Mouse (Mus musculus): ENCODE results near the gene Acp7. TPM values are rescaled to one million over a fixed set of nuclear protein-coding genes. Genes with fewer than 3 reads are reported as not detected.
A peak's percentile ranks its signal among the peaks of the same experiment; 100 is the strongest.

Gene Acp7
- total RNA-seq, 2 experiments from 2014 or later = not detected

DNA sequence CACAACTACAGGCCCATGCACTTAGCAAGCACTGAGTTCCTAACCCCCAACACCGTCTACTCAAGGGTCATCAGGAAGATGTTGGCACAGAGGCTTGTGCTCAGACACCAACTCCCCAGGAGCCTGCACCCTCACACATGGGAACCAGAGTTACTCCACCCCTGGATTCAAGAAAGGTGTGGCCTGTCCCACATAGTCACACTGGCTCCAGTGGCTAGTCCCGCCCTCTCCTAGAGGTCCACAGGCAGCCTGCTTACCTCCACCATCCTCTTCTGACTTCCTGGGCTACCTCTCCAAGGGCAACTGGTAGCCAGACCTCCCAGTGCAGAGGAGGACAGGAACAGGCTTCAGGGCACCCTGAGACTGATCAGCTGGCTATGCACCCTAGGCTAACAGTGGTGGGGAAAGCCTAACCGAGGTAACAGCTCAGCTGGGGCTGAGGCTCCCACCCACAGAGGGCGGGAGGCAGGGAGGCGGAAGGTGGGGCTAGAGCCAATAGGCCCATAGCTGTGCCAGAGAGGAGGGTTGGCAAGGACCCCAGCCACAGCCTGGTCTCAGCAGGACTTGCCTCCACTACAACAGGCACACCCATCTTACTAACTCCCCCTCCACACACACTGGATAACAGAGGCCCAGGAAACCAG lies 54.7 kb downstream of the Acp7 start:
- no peak for DNase-seq

- DNase-seq = no peak
Measured at GRCm38 (mm10) chr7:28575597-28575996, 55.5 kb downstream of the Acp7 start.

GRCm38 (mm10) chr7:28573236-28573635 lies 57.9 kb downstream of the Acp7 start:
- no peak for DNase-seq

DNA sequence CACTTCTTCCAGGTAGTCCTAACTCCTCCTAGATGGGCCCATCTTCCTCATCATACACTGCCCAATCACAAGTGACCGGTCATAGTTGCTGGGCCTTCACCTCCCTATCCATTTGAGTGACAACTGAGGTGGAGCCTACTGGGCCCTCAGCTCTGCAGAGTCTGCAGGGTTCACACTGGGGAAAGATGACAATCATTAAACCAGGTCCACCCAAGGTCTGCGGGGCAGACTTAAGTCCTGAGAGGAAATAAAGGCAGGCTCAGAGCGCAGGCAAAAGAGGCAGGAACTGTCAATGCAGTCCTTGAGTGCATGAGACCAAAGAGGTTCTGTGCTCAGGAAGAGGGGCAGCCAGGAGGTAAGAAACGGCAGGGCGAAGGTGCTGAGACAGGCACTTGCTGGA lies 58.4 kb downstream of the Acp7 start:
- no peak for DNase-seq

GRCm38 (mm10) chr7:28570982-28571682 lies 60.0 kb downstream of the Acp7 start:
- DNase-seq = peak; percentile 66 to 73

- DNase-seq = peak; percentile 52 to 63
Measured at GRCm38 (mm10) chr7:28570291-28570981, 60.7 kb downstream of the Acp7 start.

- DNase-seq = peak; percentile 59 to 77
Measured at GRCm38 (mm10) chr7:28568253-28568652, 62.9 kb downstream of the Acp7 start.

- no peak for DNase-seq
Measured at GRCm38 (mm10) chr7:28567539-28567938, 63.6 kb downstream of the Acp7 start.

DNA sequence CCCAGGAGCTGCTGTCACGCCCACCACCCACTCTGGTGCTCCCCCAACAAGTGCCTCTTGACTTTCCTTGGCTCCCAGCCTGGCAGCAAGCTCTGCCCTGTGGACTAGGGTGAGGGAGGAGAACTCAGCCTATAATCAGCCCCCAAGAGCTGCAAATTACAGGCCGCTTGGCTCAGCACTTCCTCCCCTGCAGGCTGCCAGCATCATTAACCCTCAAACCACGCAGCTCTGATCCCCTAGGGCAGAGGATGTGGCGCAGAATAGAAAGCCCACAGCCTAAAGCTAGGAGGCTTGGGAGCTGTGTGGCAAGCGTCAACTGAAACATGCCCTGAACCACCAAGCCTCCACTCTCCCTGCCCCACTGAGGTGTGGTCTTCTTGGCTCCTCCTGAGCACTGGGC lies 65.7 kb downstream of the Acp7 start:
- no peak for DNase-seq

DNA sequence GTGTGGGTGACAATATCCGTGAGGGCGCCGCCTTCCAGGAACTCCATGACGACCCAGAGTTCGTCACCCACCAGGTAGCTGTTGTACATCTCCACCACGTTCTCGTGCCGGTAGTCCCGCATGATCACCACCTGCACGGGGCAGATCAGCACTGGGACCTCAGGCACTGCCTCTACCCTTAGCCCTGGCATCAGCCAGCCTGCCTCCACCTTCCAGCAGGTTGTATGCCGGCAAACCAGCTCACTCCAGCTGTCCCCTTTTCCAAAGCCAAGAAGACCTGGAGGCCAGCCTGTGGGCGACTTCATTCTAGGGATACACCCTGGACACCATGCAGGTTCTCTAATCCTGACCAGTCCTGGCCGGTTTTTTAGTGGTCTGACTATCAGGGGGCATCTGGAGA lies 68.2 kb downstream of the Acp7 start:
- no peak for DNase-seq

DNA sequence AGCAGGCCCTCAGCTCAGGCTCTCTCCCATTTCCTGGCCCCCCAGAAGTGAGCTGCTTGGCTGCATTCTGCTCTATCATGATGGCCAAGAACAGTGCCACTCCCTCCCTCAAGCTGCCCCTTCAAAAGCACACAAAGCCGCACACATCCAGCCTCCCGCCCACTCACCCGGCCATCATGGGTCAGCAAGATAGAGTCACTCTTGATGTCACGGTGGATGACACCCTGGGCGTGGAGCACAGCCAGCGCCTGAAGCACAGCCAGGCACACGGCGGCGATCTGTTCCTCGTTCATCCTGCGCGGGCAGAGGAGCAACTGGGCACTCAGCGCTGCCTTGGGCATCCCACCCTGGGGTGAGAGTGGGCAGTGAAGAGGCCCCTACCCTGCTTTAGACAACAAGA lies 68.8 kb downstream of the Acp7 start:
- no peak for DNase-seq

DNA sequence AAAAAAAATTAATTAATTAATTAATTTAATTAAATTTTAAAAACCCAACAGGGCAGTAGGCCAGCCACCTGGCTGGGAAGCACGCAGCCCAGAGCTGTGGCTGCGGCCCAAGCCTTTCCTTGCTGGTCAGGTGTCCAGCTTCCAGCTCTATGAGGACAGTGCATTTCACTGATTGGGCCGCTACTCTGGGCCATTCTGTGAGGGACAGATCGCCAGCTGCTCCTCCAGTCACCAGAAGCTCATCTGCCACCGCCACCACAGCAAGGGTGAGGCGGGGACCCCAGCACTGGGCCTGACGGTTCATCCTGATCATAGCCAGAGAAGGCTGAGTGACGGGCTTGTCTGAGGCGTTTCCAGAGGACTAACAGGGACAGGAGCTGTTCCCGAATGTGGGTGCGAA lies 69.2 kb downstream of the Acp7 start:
- no peak for DNase-seq

DNA sequence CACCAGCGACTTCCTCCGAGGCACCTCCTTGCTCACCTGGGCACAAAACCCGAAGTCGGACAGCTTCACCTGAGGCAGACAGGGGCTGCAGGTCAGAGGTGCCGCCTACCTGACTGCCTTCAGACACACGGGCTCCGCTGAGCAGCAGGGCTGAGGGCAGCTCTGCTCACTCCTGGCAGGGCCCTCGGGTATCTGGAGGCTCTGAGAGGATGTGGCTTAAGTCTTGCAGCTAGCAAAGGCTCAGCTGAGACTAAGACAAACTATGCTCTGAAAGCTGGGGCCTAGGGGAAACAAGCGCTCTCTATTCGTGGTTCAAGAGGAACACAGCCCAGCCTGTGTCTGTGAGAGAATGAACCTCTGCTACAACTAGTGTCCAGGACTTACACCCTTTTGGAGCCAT lies 70.3 kb downstream of the Acp7 start:
- DNase-seq = no peak

DNA sequence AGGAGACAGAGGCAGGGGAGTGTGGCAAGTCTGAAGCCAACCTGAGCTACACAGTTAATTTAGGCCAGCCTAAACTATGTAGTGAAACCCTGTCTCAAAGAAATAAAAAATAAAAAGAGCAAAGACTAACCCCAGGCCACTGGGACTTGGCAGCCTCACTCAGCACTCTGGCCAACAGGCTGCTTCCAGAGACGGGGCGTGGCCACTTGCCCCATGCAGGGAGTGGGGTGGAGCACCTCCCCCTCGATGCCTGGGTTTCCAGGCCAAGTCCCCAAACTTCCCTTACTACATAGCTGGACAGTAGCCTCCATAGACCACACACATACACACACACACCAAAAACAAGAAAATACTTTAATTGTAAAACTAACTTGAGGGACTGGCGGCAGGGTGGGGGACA lies 72.6 kb downstream of the Acp7 start:
- DNase-seq = peak; percentile 46 to 66

GRCm38 (mm10) chr7:28557708-28558107 lies 73.4 kb downstream of the Acp7 start:
- DNase-seq = no peak

Small RNAs within 50 kb of the gene (microRNA-seq; reads per million reads assigned to microRNA genes)
- 2.5 reads per million, percentile 3 among the genes with 10 or more reads in this experiment for gene Mir7049

Other genes with a start within 250 kb of the Acp7 start
- 10 to 100 TPM; 33.6 to 47.4 TPM for gene Med29, start 238.6 kb downstream of the Acp7 start, total RNA-seq (2021)
- gene Paf1, start 238.4 kb downstream of the Acp7 start, total RNA-seq (2021) = 10 to 100 TPM; 67.3 to 77.7 TPM
- 1 to 10 TPM; 6.7 to 8.1 TPM for gene Gmfg, start 193.9 kb downstream of the Acp7 start, total RNA-seq (2021)
- gene Lrfn1, start 179.4 kb downstream of the Acp7 start, total RNA-seq (2021) = 10 to 100 TPM; 15.6 to 17.5 TPM
- not detected for gene Ifnl2, start 120.9 kb downstream of the Acp7 start, total RNA-seq (2021)
- gene Ifnl3, start 108.5 kb downstream of the Acp7 start, total RNA-seq (2021) = not detected
- not detected for gene Sycn, start 90.4 kb downstream of the Acp7 start, total RNA-seq (2021)
- under 1 TPM in 1 of 2 experiments, not detected in 1; 0.20 TPM for gene Nccrp1, start 84.1 kb downstream of the Acp7 start, total RNA-seq (2021)
- 10 to 100 TPM; 62.5 to 69.8 TPM for gene Samd4b, start 33.2 kb downstream of the Acp7 start, total RNA-seq (2021)
- gene Pak4, start 33.1 kb downstream of the Acp7 start, total RNA-seq (2021) = 10 to 100 TPM; 28.0 to 30.0 TPM
- 1 to 10 TPM in 1 of 2 experiments, under 1 TPM in 1; 0.86 to 1.6 TPM for gene Fbxo27, start 61.5 kb upstream of the Acp7 start, total RNA-seq (2021)
- gene Fbxo17, start 85.5 kb upstream of the Acp7 start, total RNA-seq (2021) = 1 to 10 TPM; 2.2 to 3.5 TPM
- 10 to 100 TPM; 81.4 to 86.2 TPM for gene Mrps12, start 110.5 kb upstream of the Acp7 start, total RNA-seq (2021)
- gene Sars2, start 110.7 kb upstream of the Acp7 start, total RNA-seq (2021) = 10 to 100 TPM; 18.5 to 18.8 TPM
- not detected for gene Ccer2, start 124.8 kb upstream of the Acp7 start, total RNA-seq (2021)
- gene Sirt2, start 135.4 kb upstream of the Acp7 start, total RNA-seq (2021) = 10 to 100 TPM; 73.7 to 82.5 TPM
- 10 to 100 TPM; 44.1 to 49.2 TPM for gene Nfkbib, start 136.2 kb upstream of the Acp7 start, total RNA-seq (2021)
- gene Rinl, start 157.6 kb upstream of the Acp7 start, total RNA-seq (2021) = 1 to 10 TPM; 2.5 to 2.8 TPM
- 100 to 1,000 TPM; 415 to 420 TPM for gene Hnrnpl, start 177.2 kb upstream of the Acp7 start, total RNA-seq (2021)
- gene Ech1, start 193.9 kb upstream of the Acp7 start, total RNA-seq (2021) = 100 to 1,000 TPM; 543 to 577 TPM
- 10 to 100 TPM; 11.3 to 12.7 TPM for gene Lgals4, start 202.5 kb upstream of the Acp7 start, total RNA-seq (2021)
- gene Lgals7, start 232.5 kb upstream of the Acp7 start, total RNA-seq (2021) = under 1 TPM; 0.72 to 0.86 TPM

Data from adrenal gland, postnatal 36 days (tissue).